Mouse (Mus musculus): ENCODE data around the gene Clns1a. TPM values are rescaled to one million over a fixed set of nuclear protein-coding genes. Genes with fewer than 3 reads are reported as not detected.
A peak's percentile ranks its signal among the peaks of the same experiment; 100 is the strongest.

Gene Clns1a
- polyA plus RNA-seq, 1 experiment = not detected

DNA sequence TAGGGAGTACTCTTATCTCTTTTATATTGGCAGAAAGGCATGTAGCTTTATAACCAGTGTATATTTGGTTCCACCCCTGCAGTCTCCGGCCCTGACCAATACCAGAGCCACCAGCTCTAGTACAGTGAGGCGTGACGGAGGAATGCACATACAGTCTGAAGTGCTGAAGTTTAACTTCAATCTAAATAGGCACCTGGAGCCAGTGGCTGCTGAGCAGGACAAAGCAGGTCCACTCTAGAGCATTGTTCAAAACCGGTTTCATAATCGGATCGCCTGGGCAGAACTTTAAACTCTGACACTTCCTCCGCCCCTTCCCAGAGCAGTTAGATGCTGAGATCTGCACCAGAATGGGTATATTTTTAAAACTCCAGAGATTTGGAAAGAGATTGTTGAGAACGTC, 38.6 kb downstream of the Clns1a start:
- H3K27ac ChIP-seq (ENCODE audit: insufficient read depth, low read depth, low read length) = no peak overlapping the region
- H3K4me1 ChIP-seq (ENCODE audit: control insufficient read depth, insufficient read depth, low read length) = peaks cover 9% of the 10 kb centered on the region; the same call in 1 of the 2 replicates
- no peak overlapping the region for H3K4me3 ChIP-seq (ENCODE audit: insufficient read depth, low read depth, low read length)
- no peak for TF ChIP-seq CTCF (IDR thresholded peaks at IDR 0.05; ENCODE audit: insufficient read depth, low read depth, low read length)
- TF ChIP-seq POLR2A (IDR thresholded peaks at IDR 0.05; ENCODE audit: insufficient read depth, low read depth, low read length) = no peak
- WGBS = 86% methylated on average over 8 of the region's 8 CpGs

DNA sequence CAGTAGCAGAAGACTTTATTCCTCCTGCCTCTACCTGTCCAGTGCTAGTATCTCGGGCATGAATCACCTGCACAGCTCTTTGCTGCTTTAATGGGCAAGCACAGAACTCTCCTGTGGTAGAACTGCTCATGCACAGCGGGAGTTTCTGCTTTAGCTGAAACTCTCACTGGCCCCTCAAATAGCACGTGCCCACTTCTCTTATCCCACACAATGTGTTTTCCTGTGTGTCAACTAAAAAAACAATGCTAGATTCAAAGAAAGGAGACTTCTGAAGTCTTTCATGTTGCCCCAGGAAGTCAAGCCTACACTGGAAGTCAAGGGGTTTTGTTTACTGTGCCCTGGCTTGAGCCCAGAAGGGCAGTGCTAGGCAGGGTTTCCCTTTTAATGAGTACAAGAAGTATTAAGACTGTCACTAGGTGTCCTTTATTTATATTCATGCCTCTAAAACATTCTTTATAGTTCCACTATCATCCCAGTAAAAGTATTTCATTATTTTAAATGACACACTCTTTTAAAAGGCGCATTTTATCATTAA, 39.5 kb downstream of the Clns1a start:
- no peak overlapping the region for H3K27ac ChIP-seq (ENCODE audit: insufficient read depth, low read depth, low read length)
- H3K4me1 ChIP-seq (ENCODE audit: control insufficient read depth, insufficient read depth, low read length) = peaks cover 9% of the 10 kb centered on the region; the same call in 1 of the 2 replicates
- WGBS = 66% methylated on average over 4 of the region's 4 CpGs
- no peak overlapping the region for H3K4me3 ChIP-seq (ENCODE audit: insufficient read depth, low read depth, low read length)
- no peak for TF ChIP-seq POLR2A (IDR thresholded peaks at IDR 0.05; ENCODE audit: insufficient read depth, low read depth, low read length)
- no peak for TF ChIP-seq CTCF (IDR thresholded peaks at IDR 0.05; ENCODE audit: insufficient read depth, low read depth, low read length)

DNA sequence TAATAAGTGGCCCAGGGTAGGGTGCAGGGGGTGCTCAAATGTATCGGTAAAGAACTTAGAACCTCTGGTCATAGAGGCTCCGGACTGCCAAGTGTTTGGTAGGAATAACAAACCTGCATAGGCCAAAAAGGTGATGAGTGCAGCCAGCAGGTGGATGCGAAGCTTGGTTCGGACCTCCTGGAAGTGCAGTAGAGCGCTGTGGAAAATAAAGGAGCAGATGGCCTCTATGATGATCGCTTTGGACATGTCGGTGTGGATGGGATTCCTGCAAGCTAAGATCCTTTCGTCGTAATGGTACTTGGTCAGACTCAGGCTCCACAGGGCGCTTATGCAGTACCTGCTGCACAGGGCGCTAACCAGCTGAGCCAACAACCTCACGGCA, 40.8 kb downstream of the Clns1a start:
- 18% methylated on average over 12 of the region's 12 CpGs for WGBS
- Histone ChIP-seq H3K4me3 (ENCODE audit: insufficient read depth, low read depth, low read length) (peak overlapping the region; percentile 57), H3K27ac (ENCODE audit: insufficient read depth, low read depth, low read length) (no peak overlapping the region), H3K4me1 (ENCODE audit: control insufficient read depth, insufficient read depth, low read length) (peaks cover 6% of the 10 kb centered on the region; the same call in 1 of the 2 replicates)
- TF ChIP-seq CTCF (IDR thresholded peaks at IDR 0.05; ENCODE audit: insufficient read depth, low read depth, low read length) = no peak
- no peak for TF ChIP-seq POLR2A (IDR thresholded peaks at IDR 0.05; ENCODE audit: insufficient read depth, low read depth, low read length)

DNA sequence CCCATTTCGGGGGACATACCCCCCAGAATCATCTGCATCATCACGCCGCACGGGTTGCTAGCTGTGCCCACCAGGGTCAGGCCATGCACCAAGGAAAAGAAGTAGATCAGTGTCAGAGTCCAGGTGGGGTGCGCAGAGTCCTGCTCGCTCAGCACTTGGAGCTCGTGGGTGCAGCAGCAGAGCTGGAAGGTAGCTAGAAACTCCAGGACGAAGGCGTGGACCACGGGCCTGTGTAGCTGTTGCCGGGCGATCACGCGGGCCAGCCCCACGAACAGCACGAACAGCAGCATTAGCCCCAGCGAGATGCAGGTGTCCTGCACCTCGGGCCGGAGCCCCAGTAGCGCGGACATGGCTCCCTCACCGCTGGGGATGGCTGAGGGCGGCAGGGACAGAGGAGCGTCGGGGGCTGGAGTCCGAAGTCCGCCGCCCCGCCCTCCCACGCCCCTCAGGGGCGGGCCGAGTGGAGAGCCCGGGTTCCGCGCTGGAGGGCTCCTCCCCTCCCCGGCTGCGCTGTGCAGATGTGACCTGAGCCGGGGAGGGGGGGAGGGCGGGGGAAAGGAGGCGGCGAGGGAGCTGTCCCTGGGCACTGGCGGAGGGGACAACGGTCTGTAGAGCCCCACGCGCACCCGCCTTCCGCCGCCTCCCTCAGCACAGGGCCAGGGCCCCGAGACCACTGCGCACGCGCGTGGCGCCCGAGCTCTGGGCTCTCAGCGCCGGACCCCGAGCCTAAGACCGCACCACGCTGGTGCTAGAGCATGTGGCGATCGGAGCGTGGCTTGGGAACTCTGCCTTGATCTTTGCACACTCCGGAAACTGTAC, 41.4 kb downstream of the Clns1a start, which contains the start of gene Aqp11:
TSS of gene Aqp11 (minus strand) at position 652 of the 819 bp plus-strand sequence.
- Histone ChIP-seq H3K4me1 (ENCODE audit: control insufficient read depth, insufficient read depth, low read length) (peaks cover 5% of the 10 kb centered on the region; the same call in 1 of the 2 replicates), H3K27ac (ENCODE audit: insufficient read depth, low read depth, low read length) (no peak within 1 kb of the TSS), H3K4me3 (ENCODE audit: insufficient read depth, low read depth, low read length) (peak within 1 kb of the TSS; percentile 57)
- under 1% methylated on average over 62 of the region's 64 CpGs for WGBS
- TF ChIP-seq POLR2A (IDR thresholded peaks at IDR 0.05; ENCODE audit: insufficient read depth, low read depth, low read length) (peak; percentile 35; the same call in 1 of the 2 replicates), CTCF (IDR thresholded peaks at IDR 0.05; ENCODE audit: insufficient read depth, low read depth, low read length) (no peak)

DNA sequence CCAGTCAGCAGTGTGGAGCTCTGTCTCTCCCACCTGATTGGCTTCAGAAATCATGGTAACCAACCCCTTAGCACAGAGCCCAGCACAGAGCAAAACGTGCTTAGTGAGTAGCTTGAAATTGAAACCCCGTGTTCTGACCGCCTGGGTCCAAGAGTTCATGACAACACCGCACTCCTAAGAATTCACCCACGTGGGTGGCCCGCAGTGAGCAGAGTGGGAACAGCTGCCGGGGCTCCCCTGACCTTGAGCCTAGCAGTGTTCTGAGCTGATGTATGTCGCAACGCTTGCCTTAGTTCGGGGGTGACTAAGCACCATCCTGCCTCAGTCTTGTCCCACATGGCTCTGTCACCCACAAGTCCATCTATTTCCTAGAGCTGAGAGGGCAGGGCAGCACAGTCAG, 44.5 kb downstream of the Clns1a start:
- Histone ChIP-seq H3K4me3 (ENCODE audit: insufficient read depth, low read depth, low read length) (no peak overlapping the region), H3K27ac (ENCODE audit: insufficient read depth, low read depth, low read length) (no peak overlapping the region), H3K4me1 (ENCODE audit: control insufficient read depth, insufficient read depth, low read length) (peaks cover 5% of the 10 kb centered on the region; the same call in 1 of the 2 replicates)
- 64% methylated on average over 10 of the region's 10 CpGs for WGBS
- TF ChIP-seq POLR2A (IDR thresholded peaks at IDR 0.05; ENCODE audit: insufficient read depth, low read depth, low read length) (no peak), CTCF (IDR thresholded peaks at IDR 0.05; ENCODE audit: insufficient read depth, low read depth, low read length) (no peak)

DNA sequence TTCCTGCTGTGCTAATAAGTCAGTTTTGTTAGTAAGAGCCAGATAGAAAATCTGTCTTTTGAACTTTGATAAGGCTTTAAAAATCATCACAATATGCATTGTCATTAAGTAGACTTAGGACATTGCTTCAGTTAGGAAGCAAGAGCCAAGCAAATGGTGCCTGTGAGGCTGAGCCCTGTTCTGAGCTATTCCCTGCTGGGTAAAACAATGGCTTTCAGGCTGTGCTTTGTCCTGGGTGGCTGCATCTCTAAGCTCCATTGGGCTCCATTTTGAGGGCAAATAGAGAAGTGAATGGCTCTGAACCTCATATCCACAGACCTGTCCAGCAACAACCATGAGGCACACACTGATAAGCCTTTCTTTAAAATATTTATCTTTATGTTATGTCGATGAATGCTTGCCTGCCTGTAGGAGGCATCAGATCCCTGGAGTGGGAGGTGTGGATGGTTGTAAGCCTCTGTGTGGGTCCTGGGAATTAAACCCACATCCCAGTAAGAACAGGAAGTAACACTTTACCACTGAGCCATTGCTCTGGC, 45.4 kb downstream of the Clns1a start:
- 25% methylated on average over 1 of the region's 1 CpGs for WGBS
- no peak for TF ChIP-seq POLR2A (IDR thresholded peaks at IDR 0.05; ENCODE audit: insufficient read depth, low read depth, low read length)
- no peak for TF ChIP-seq CTCF (IDR thresholded peaks at IDR 0.05; ENCODE audit: insufficient read depth, low read depth, low read length)
- Histone ChIP-seq H3K4me3 (ENCODE audit: insufficient read depth, low read depth, low read length) (no peak overlapping the region), H3K27ac (ENCODE audit: insufficient read depth, low read depth, low read length) (no peak overlapping the region), H3K4me1 (ENCODE audit: control insufficient read depth, insufficient read depth, low read length) (peaks cover 5% of the 10 kb centered on the region; the same call in 1 of the 2 replicates)

DNA sequence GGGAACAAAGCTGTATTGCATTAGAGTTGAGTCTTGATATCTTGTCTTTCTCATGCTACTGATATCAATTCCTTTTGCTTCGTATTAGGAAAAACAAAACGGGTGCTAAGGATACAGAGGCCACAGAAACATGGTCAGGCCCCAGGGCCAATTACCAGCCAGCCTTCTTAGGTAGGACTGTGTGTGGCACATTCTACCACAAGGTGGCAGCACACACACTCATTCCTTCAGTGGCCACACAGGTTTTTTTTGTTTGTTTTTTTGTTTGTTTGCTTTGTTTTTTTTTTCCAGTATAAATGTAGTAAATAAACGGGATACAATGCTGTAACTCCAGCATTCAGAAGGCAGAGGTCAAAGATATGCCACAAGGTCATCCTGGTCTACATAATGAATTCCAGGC, 48.9 kb downstream of the Clns1a start:
- Histone ChIP-seq H3K27ac (ENCODE audit: insufficient read depth, low read depth, low read length) (no peak overlapping the region), H3K4me3 (ENCODE audit: insufficient read depth, low read depth, low read length) (no peak overlapping the region), H3K4me1 (ENCODE audit: control insufficient read depth, insufficient read depth, low read length) (peaks cover 4% of the 10 kb centered on the region; the same call in 1 of the 2 replicates)
- WGBS = 3% methylated on average over 3 of the region's 3 CpGs
- TF ChIP-seq CTCF (IDR thresholded peaks at IDR 0.05; ENCODE audit: insufficient read depth, low read depth, low read length) = no peak
- no peak for TF ChIP-seq POLR2A (IDR thresholded peaks at IDR 0.05; ENCODE audit: insufficient read depth, low read depth, low read length)

DNA sequence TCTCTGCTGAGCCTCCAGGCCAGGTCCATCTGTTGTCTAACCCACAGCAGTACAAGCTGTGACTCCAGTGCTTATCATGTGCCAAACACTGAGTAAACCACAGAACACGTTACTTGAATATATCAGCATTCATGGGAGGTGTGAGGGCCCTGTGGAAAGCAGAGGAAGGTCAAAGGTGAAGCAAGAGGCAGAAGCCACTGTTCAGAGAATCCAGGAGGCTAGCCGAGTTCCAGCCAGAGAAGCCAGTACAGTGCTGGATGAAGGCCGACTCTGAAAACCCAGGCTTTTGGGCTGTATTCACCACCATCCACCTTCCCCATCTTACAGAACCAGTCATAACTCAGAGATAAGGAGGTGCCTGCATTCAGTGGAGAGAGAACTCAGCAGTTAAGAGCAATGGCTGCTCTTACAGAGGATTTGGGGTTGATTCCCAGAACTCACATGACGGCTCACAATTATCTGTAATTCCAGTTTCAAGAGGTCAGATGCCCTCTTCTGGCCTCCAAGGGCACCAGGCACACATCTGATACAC, 50.8 kb downstream of the Clns1a start:
- no peak overlapping the region for H3K27ac ChIP-seq (ENCODE audit: insufficient read depth, low read depth, low read length)
- TF ChIP-seq CTCF (IDR thresholded peaks at IDR 0.05; ENCODE audit: insufficient read depth, low read depth, low read length) = no peak
- TF ChIP-seq POLR2A (IDR thresholded peaks at IDR 0.05; ENCODE audit: insufficient read depth, low read depth, low read length) = no peak
- peaks cover 4% of the 10 kb centered on the region; the same call in 1 of the 2 replicates for H3K4me1 ChIP-seq (ENCODE audit: control insufficient read depth, insufficient read depth, low read length)
- no peak overlapping the region for H3K4me3 ChIP-seq (ENCODE audit: insufficient read depth, low read depth, low read length)
- 79% methylated on average over 4 of the region's 4 CpGs for WGBS
